Mouse (Mus musculus) heart, adult 2 months (tissue): ENCODE measurements at regions not wholly inside any gene's neighbourhood (a gene's known extent, or its start where the extent isn't known, plus 50 kb on each side); places are given as distances from the start of the nearest gene placed in this dataset.

ENCODE experiments used
- DNase-seq, 2 experiments: peaks; one replicate each; pipeline ENCODE4 v3.0.0; 2021
- H3K27ac ChIP-seq: fragments of 200-600 bp; 2 replicates; pipeline ENCODE4 v1.8.1; 2022
- H3K27me3 ChIP-seq: fragments of 200-500 bp; 2 replicates; pipeline ENCODE4 v1.6.1; 2012; ENCODE audit warnings: mild to moderate bottlenecking, low read length, inconsistent platforms, mixed read lengths; ENCODE audit not compliant: control insufficient read depth, insufficient read depth
- H3K36me3 ChIP-seq: fragments of 200-500 bp; 2 replicates; pipeline ENCODE4 v1.6.1; 2012; ENCODE audit warnings: low read length, inconsistent platforms; ENCODE audit not compliant: control insufficient read depth, insufficient read depth
- H3K4me1 ChIP-seq: fragments of 200-500 bp; 2 replicates; pipeline ENCODE4 v1.6.1; 2011; ENCODE audit warnings: low read length; ENCODE audit not compliant: control insufficient read depth, insufficient read depth
- H3K4me3 ChIP-seq: fragments of 200-600 bp; 2 replicates; pipeline ENCODE4 v1.8.1; 2022
- H3K79me2 ChIP-seq: fragments of 200-500 bp; replicated peaks from 2 replicates; pipeline ENCODE4 v1.6.1; 2012; ENCODE audit warnings: mild to moderate bottlenecking, inconsistent platforms, low read length, moderate library complexity, mixed read lengths; ENCODE audit not compliant: control insufficient read depth, insufficient read depth
- H3K9ac ChIP-seq: fragments of 200-500 bp; 2 replicates; pipeline ENCODE4 v1.6.1; 2012; ENCODE audit warnings: low read depth, mild to moderate bottlenecking, control low read depth, inconsistent platforms, low read length, mixed read lengths
- CTCF ChIP-seq: fragments of 200-600 bp; IDR thresholded peaks from 2 replicates; pipeline ENCODE4 v1.8.1; 2022; ENCODE audit warnings: antibody characterized with exemption, mild to moderate bottlenecking, moderate library complexity
- EP300 ChIP-seq: fragments of 200-500 bp; IDR thresholded peaks from 2 replicates; pipeline ENCODE4 v1.6.1; 2011; ENCODE audit warnings: low read depth, low read length, control low read depth; ENCODE audit not compliant: insufficient read depth
- POLR2A ChIP-seq: fragments of 200-500 bp; IDR thresholded peaks from 2 replicates; pipeline ENCODE4 v1.6.1; 2011; ENCODE audit warnings: mild to moderate bottlenecking, low read depth, low read length, control low read depth; ENCODE audit not compliant: insufficient read depth
- WGBS: fragments of 180-500 bp; shearing (Covaris S2); methylation state at CpG from one replicate; pipeline ENCODE4 v1.1.7; 2018; 5-methylcytosine and 5-hydroxymethylcytosine counted together
- intact Hi-C: fragments of 180-260 bp; cut with DNase I; formaldehyde crosslinking; loops from one replicate; pipeline ENCODE4 v1.15.1; 2025

DNA sequence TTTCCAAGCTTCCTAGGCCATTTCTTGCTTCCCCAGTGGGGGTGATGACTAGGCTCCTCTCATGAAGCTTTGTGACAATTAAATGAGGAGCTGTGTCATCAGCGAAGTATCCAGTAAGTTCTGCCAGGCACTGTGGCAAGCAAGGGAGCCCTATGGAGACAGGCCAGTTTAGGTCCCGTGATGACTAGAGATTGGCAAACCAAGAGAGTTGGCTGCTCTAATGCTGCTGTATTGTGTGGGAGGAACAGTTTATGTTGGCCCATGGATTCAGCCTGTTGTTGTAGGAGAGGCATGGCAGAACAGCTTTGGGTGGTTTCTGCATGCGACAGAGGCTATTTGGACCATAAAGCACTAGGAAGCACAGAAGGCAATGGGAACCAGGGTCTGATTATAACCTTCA lies 86.4 kb upstream of the Zfp618 start:
- TF ChIP-seq POLR2A (no peak), EP300 (0 out of 2 replicates have a peak, but pooled peaks have one; percentile 30)
- intact Hi-C loops, result no loop called here
- 48% methylated on average over 3 of the region's 3 CpGs for WGBS

DNA sequence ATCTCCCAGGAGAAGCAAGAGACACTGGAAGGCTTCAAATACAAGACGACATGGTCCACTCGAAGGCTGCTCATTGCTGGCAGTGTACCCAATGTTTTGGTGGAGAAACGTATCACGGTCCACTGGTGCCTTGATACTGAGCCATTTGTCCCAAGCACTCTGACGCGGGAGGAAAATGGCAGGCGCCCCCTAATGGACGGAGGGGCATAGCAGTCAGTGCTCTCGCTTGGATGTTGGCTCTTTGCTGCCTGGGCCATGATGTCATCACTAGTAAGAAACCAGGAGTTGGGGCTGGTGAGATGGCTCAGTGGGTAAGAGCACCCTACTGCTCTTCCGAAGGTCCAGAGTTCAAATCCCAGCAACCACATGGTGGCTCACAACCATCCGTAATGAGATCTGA lies 83.5 kb upstream of the Zfp618 start:
- Histone ChIP-seq H3K27ac (no peak overlapping the region), H3K79me2 (no peaks in the 10 kb centered on the region), H3K27me3 (no peaks in the 10 kb centered on the region), H3K4me1 (peaks cover 3% of the 10 kb centered on the region), H3K9ac (no peak overlapping the region), H3K36me3 (no peaks in the 10 kb centered on the region), H3K4me3 (no peak overlapping the region)
- no peak for DNase-seq
- WGBS, result 70% methylated on average over 11 of the region's 11 CpGs
- TF ChIP-seq POLR2A, result no peak
- TF ChIP-seq EP300, result no peak
- TF ChIP-seq CTCF, result peak; percentile 45
- intact Hi-C loops, result loop anchor here (2.0 to 5.0 kb wide), 2 partner anchors 60 to 101 kb away; no protein-coding TSS in a partner anchor

More for the DNA sequence above, 86.4 kb upstream of the Zfp618 start:
- DNase-seq, result peak; percentile 66 to 76
- Histone ChIP-seq H3K36me3 (no peaks in the 10 kb centered on the region), H3K79me2 (no peaks in the 10 kb centered on the region), H3K27me3 (no peaks in the 10 kb centered on the region), H3K4me3 (no peak overlapping the region), H3K9ac (no peak overlapping the region), H3K27ac (no peak overlapping the region), H3K4me1 (peaks cover 3% of the 10 kb centered on the region)

DNA sequence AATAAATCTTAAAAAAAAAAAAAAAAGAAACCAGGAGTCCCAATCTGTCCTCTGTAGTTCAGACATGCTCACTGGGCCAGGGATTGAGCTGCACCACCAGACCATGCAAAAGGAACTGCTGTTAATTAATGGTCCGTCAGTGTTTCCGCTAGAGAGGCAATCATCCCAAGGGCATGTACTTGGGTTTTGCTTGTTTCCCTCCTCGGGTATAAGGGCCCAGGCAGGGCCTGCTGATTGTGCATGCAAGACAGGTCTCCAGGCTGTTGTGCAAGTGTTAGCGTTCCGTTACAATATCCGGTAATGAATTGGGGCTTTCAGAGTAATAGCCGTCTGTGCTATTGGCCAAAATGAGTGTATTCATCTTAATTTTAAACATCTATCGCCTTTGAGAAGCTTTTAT lies 83.1 kb upstream of the Zfp618 start:
- H3K27me3 ChIP-seq, result no peaks in the 10 kb centered on the region
- H3K4me3 ChIP-seq, result no peak overlapping the region
- no peak overlapping the region for H3K27ac ChIP-seq
- intact Hi-C loops, result loop anchor here (5.0 kb wide), 1 partner anchor 60 kb away; no protein-coding TSS in a partner anchor
- 92% methylated on average over 8 of the region's 8 CpGs for WGBS
- no peaks in the 10 kb centered on the region for H3K79me2 ChIP-seq
- TF ChIP-seq EP300 (no peak), POLR2A (no peak), CTCF (no peak)
- no peak for DNase-seq
- peaks cover 3% of the 10 kb centered on the region for H3K4me1 ChIP-seq
- no peak overlapping the region for H3K9ac ChIP-seq
- no peaks in the 10 kb centered on the region for H3K36me3 ChIP-seq

DNA sequence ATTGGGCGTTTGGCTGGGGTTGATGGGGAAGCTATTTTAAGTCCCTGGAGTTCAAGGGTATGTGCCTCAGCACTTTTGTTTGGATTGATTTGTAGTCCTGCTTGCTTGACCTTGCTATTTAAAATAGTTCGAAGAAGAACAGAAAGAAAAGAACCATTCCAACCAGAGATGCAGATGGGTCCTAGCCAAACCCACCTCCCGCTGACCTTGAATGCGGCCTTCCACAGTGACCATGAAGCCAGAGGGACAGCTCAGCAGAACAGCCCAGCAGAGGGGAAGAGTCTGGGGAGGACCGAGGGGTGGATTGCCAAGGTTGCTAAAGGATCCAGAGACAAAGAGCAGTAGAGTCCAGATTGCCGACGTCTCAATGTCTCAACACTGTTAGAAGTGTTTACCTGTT lies 76.6 kb upstream of the Zfp618 start:
- Histone ChIP-seq H3K9ac (no peak overlapping the region), H3K27me3 (no peaks in the 10 kb centered on the region), H3K27ac (no peak overlapping the region), H3K79me2 (no peaks in the 10 kb centered on the region), H3K36me3 (no peaks in the 10 kb centered on the region), H3K4me1 (no peaks in the 10 kb centered on the region), H3K4me3 (no peak overlapping the region)
- no peak for DNase-seq
- TF ChIP-seq EP300 (no peak), POLR2A (no peak), CTCF (no peak)
- intact Hi-C loops, result loop anchor here (1.0 kb wide), 1 partner anchor 231 kb away; no protein-coding TSS in a partner anchor
- WGBS, result 73% methylated on average over 7 of the region's 7 CpGs

DNA sequence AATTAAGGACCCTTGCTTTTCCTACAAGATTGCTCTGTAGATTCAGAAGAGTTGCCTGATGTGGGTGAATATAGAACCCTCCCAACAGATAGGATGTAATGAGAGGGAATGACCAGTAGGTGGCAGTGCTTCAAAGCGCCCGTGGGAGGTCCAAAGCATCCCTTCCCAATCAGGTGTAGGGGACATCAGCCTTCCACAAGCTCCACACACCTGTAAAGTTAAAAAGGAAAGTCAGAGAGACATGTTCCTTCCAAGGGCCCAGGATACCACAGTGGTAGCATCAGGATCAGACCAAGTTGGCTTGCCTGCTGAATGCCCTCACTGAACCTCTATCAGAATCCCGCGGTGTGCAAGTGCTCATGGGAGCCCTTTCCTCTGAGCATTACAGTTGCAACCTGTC lies 75.7 kb upstream of the Zfp618 start:
- 47% methylated on average over 4 of the region's 4 CpGs for WGBS

More for the DNA sequence above, 75.7 kb upstream of the Zfp618 start:
- H3K36me3 ChIP-seq, result no peaks in the 10 kb centered on the region
- H3K9ac ChIP-seq, result no peak overlapping the region
- H3K4me3 ChIP-seq, result no peak overlapping the region
- H3K27me3 ChIP-seq, result no peaks in the 10 kb centered on the region
- no peaks in the 10 kb centered on the region for H3K79me2 ChIP-seq
- intact Hi-C loops, result loop anchor here (1.0 kb wide), 1 partner anchor 230 kb away; no protein-coding TSS in a partner anchor
- no peak for TF ChIP-seq POLR2A
- 0 out of 2 replicates have a peak, but pooled peaks have one; percentile 20 for TF ChIP-seq EP300
- peak; percentile 92 for TF ChIP-seq CTCF
- no peaks in the 10 kb centered on the region for H3K4me1 ChIP-seq
- no peak overlapping the region for H3K27ac ChIP-seq
- peak; percentile 9 to 29 for DNase-seq
